Mouse (Mus musculus) embryonic facial prominence, embryonic 13.5 days (tissue): ENCODE data around the gene Arhgap29. TPM values are rescaled to one million over a fixed set of nuclear protein-coding genes. Genes with fewer than 3 reads are reported as not detected.
A peak's percentile ranks its signal among the peaks of the same experiment; 100 is the strongest.

Experiments
- ATAC-seq: fragments of 200-750 bp; cut with Nextera tagmentation; 2 replicates; pipeline ENCODE4 v1.8.0; 2017; ENCODE audit warnings: low read depth; ENCODE audit not compliant: insufficient number of reproducible peaks, insufficient read depth, low FRiP score, low TSS enrichment
- H3K27ac ChIP-seq: fragments of 300-500 bp; sonication (generic); 2 replicates; pipeline ENCODE4 v1.5.1; 2015; ENCODE audit warnings: moderate library complexity, mild to moderate bottlenecking, inconsistent platforms
- H3K27me3 ChIP-seq: fragments of 300-500 bp; sonication (generic); 2 replicates; pipeline ENCODE4 v1.6.1; 2015; ENCODE audit warnings: mild to moderate bottlenecking, inconsistent platforms
- H3K36me3 ChIP-seq: fragments of 300-500 bp; sonication (generic); 2 replicates; pipeline ENCODE4 v1.6.1; 2015; ENCODE audit warnings: mild to moderate bottlenecking, inconsistent platforms
- H3K4me1 ChIP-seq: fragments of 300-500 bp; sonication (generic); 2 replicates; pipeline ENCODE4 v1.6.1; 2015; ENCODE audit warnings: inconsistent platforms
- H3K4me2 ChIP-seq: fragments of 300-500 bp; sonication (generic); 2 replicates; pipeline ENCODE4 v1.6.1; 2015; ENCODE audit warnings: moderate library complexity, mild to moderate bottlenecking, inconsistent platforms
- H3K4me3 ChIP-seq: fragments of 300-500 bp; sonication (generic); 2 replicates; pipeline ENCODE4 v1.5.1; 2015; ENCODE audit warnings: mild to moderate bottlenecking, inconsistent platforms
- H3K9ac ChIP-seq: fragments of 300-500 bp; sonication (generic); 2 replicates; pipeline ENCODE4 v1.6.1; 2015; ENCODE audit warnings: mild to moderate bottlenecking, inconsistent platforms
- H3K9me3 ChIP-seq: fragments of 300-500 bp; sonication (generic); 2 replicates; pipeline ENCODE4 v1.6.1; 2016; ENCODE audit warnings: inconsistent platforms
- WGBS: fragments of 180-500 bp; shearing (Covaris S2); methylation state at CpG from one replicate; pipeline ENCODE4 v1.1.7; 2015; ENCODE audit warnings: mixed read lengths; 5-methylcytosine and 5-hydroxymethylcytosine counted together
- polyA plus RNA-seq: library from polyadenylated mRNA; unstranded; fragments of >200 nt; fragmentation: Nextera tagmentation; extraction: Ambion mirVana; gene quantifications from 2 replicates; pipeline ENCODE4 v1.2.1, GENCODE M21; 2015

The Arhgap29 gene
- polyA plus RNA-seq, 1 experiment from 2014 or later, result 44.2 TPM

GRCm38 (mm10) chr3:122043799-122044547, 91.6 kb downstream of the Arhgap29 start, which contains the start of gene Abca4:
Abca4 (plus strand) TSS chr3:122044443.
- ATAC-seq, result no peak
- Histone ChIP-seq H3K9me3 (no peaks in the 10 kb centered on the region), H3K4me3 (peak within 1 kb of the TSS; percentile 10; the same call in 1 of the 2 replicates), H3K4me2 (peak within 1 kb of the TSS; percentile 47), H3K36me3 (no peaks in the 10 kb centered on the region), H3K9ac (peak within 1 kb of the TSS; percentile 32; the same call in 1 of the 2 replicates), H3K27ac (peak within 1 kb of the TSS; percentile 49; the same call in 1 of the 2 replicates), H3K27me3 (no peaks in the 10 kb centered on the region; the same call in 1 of the 2 replicates), H3K4me1 (peaks cover 62% of the 10 kb centered on the region)
- 12% methylated on average over 26 of the region's 26 CpGs for WGBS

GRCm38 (mm10) chr3:122046187-122046620, 93.9 kb downstream of the Arhgap29 start:
- H3K4me1 ChIP-seq, result peaks cover 70% of the 10 kb centered on the region

GRCm38 (mm10) chr3:122047402-122047801, 95.1 kb downstream of the Arhgap29 start:
- H3K9me3 ChIP-seq, result no peaks in the 10 kb centered on the region
- ATAC-seq, result no peak
- no peaks in the 10 kb centered on the region; the same call in 1 of the 2 replicates for H3K27me3 ChIP-seq
- peak overlapping the region; percentile 92 for H3K27ac ChIP-seq
- WGBS, result 20% methylated on average over 7 of the region's 7 CpGs
- H3K9ac ChIP-seq, result no peak overlapping the region
- H3K4me1 ChIP-seq, result peaks cover 70% of the 10 kb centered on the region
- H3K4me3 ChIP-seq, result no peak overlapping the region
- H3K4me2 ChIP-seq, result peak overlapping the region; percentile 49
- no peaks in the 10 kb centered on the region for H3K36me3 ChIP-seq

More at GRCm38 (mm10) chr3:122046187-122046620, 93.9 kb downstream of the Arhgap29 start:
- H3K27ac ChIP-seq, result peak overlapping the region; percentile 92; the same call in 1 of the 2 replicates
- H3K36me3 ChIP-seq, result no peaks in the 10 kb centered on the region
- H3K9me3 ChIP-seq, result no peaks in the 10 kb centered on the region
- H3K27me3 ChIP-seq, result no peaks in the 10 kb centered on the region; the same call in 1 of the 2 replicates
- H3K4me3 ChIP-seq, result no peak overlapping the region
- no peak for ATAC-seq
- H3K4me2 ChIP-seq, result peak overlapping the region; percentile 2; the same call in 1 of the 2 replicates
- no peak overlapping the region for H3K9ac ChIP-seq
- WGBS, result 10% methylated on average over 10 of the region's 10 CpGs

DNA sequence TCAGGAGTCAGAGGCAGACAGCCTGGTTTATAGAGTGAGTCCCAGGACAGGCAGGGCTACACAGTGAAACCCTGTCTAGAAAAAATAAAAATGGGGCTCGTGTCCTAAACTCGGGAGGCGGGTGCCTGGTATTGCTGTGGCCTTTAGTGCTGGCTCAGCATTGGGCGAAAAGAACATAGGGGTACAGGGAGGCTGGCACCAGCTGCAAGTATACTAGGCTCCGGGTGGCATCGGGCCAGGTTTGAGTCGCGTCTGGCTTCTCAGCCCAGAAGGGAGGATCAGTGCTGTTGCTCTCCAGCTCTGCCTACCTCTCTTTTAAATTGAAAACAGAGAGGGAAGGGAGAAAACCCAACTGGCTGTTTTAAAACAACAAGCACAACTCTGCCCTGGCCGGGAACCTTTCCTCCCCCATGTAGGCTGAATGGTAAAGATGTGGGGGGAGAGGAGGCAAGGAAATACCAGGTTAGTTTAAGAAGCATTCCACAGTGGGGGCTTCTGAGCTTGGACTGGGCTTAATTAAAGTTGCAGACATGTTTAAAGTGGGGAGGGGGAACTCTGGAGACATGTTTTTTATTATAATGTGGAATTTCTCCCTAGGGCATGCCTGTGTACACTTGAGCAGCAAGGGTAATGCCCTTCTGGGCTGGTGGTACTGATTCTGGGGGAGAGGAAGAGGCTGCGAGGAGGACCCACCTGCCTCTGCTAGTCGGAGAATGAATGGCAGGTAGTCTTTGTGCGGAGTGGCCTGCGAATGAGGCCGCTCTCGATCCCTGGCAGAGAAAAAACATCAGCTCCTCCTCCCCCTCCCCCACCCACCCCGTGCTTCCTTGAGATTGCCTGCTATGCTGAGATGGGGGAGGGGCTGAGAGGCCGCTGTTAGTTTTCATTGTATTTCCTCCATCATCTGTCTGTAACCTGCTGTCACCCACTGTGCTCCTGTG, 95.8 kb downstream of the Arhgap29 start:
- peak; percentile 86 for ATAC-seq
- WGBS, result 4% methylated on average over 17 of the region's 17 CpGs
- no peak overlapping the region for H3K4me3 ChIP-seq
- H3K36me3 ChIP-seq, result no peaks in the 10 kb centered on the region
- peak overlapping the region; percentile 92 for H3K27ac ChIP-seq
- H3K4me2 ChIP-seq, result peak overlapping the region; percentile 49
- H3K9ac ChIP-seq, result peak overlapping the region; percentile 44
- no peaks in the 10 kb centered on the region for H3K9me3 ChIP-seq
- peaks cover 63% of the 10 kb centered on the region for H3K4me1 ChIP-seq
- no peaks in the 10 kb centered on the region; the same call in 1 of the 2 replicates for H3K27me3 ChIP-seq

DNA sequence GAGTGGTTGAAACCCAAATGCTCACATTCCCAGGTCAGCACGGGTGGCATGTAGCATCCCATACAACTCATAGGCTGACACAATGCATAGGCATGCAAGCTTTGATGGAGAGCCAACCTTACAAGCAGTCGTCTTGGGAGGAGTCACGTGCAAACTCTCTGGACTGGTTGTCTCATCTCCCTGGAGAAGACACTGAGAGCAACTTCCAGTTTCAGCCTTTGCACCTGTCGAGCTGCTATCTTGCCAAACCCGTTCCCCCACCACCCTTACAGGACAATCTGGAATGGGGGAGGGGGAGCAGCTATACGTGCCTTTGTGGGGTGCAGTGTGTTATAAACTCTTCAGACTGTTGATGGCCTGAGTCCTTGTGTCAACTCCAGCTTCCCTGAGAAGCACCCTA, 96.8 kb downstream of the Arhgap29 start:
- no peaks in the 10 kb centered on the region for H3K9me3 ChIP-seq
- WGBS, result 38% methylated on average over 6 of the region's 6 CpGs
- peak overlapping the region; percentile 92 for H3K27ac ChIP-seq
- peak overlapping the region; percentile 49; the same call in 1 of the 2 replicates for H3K4me2 ChIP-seq
- no peaks in the 10 kb centered on the region; the same call in 1 of the 2 replicates for H3K27me3 ChIP-seq
- H3K9ac ChIP-seq, result no peak overlapping the region
- no peak for ATAC-seq
- peaks cover 63% of the 10 kb centered on the region for H3K4me1 ChIP-seq
- no peak overlapping the region for H3K4me3 ChIP-seq
- no peaks in the 10 kb centered on the region for H3K36me3 ChIP-seq

DNA sequence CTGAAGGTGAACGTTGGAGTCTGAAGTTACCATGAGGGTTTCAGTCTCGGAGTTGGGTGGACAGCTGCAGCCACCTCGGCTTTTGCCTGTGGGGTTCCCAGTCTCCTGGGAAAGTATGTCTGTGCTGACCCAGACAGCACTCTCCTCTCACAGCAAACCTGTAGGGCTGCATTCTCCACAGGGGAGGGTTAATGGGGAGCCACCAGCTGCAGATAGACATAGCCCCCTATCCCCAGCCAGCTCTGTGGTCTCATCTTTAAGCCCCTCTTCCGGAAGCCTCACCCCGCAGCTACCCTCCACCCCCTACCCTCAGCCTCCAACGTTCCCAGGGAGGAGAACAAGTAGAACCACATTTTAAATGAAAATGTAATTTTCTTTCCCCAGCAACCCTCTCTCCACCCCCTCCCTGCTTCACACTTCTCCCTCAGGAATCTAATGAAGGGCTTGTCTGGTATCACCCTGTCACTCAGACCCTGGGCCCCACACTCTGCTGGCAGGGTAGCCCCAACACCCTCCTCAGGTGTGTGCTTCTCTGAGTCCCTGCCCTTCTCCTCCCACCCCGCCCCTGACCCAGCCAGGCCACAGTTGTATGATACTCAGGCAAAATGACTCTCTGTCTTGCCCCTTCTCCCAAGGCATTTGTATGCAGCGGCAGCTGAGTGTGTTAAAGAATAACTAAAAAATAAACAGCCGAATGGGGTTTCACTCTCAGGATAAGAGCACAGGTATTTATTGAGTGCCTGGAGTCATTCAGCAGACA, 106.3 kb downstream of the Arhgap29 start:
- 46% methylated on average over 9 of the region's 9 CpGs for WGBS
- peak; percentile 72; the same call in 1 of the 2 replicates for ATAC-seq
- Histone ChIP-seq H3K27ac (peak overlapping the region; percentile 71), H3K9ac (no peak overlapping the region), H3K4me3 (no peak overlapping the region), H3K4me2 (no peak overlapping the region), H3K9me3 (no peaks in the 10 kb centered on the region), H3K4me1 (peaks cover 24% of the 10 kb centered on the region), H3K27me3 (no peaks in the 10 kb centered on the region), H3K36me3 (no peaks in the 10 kb centered on the region)

DNA sequence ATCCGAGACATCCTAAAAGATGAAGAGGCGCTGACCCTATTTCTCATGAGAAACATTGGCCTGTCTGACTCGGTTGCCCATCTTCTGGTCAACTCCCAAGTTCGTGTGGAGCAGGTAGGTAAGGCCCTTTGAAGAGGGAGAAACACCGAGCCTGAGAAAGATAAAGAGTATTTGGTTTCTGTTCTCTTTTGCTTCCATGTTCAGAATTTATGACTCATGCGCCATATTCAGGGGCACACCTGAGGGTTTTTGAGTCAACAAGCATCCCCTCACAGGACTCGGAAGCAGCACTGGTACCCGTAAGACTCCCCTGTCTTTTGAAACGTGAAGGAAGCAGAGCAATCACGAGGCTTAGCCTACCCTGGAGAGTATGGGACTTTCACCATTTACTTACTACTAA, 110.2 kb downstream of the Arhgap29 start:
- H3K4me1 ChIP-seq, result peaks cover 9% of the 10 kb centered on the region
- no peak overlapping the region for H3K4me2 ChIP-seq
- H3K4me3 ChIP-seq, result no peak overlapping the region
- 86% methylated on average over 10 of the region's 10 CpGs for WGBS
- H3K9me3 ChIP-seq, result no peaks in the 10 kb centered on the region
- H3K27me3 ChIP-seq, result no peaks in the 10 kb centered on the region
- no peak for ATAC-seq
- no peak overlapping the region for H3K9ac ChIP-seq
- no peaks in the 10 kb centered on the region for H3K36me3 ChIP-seq
- no peak overlapping the region for H3K27ac ChIP-seq

DNA sequence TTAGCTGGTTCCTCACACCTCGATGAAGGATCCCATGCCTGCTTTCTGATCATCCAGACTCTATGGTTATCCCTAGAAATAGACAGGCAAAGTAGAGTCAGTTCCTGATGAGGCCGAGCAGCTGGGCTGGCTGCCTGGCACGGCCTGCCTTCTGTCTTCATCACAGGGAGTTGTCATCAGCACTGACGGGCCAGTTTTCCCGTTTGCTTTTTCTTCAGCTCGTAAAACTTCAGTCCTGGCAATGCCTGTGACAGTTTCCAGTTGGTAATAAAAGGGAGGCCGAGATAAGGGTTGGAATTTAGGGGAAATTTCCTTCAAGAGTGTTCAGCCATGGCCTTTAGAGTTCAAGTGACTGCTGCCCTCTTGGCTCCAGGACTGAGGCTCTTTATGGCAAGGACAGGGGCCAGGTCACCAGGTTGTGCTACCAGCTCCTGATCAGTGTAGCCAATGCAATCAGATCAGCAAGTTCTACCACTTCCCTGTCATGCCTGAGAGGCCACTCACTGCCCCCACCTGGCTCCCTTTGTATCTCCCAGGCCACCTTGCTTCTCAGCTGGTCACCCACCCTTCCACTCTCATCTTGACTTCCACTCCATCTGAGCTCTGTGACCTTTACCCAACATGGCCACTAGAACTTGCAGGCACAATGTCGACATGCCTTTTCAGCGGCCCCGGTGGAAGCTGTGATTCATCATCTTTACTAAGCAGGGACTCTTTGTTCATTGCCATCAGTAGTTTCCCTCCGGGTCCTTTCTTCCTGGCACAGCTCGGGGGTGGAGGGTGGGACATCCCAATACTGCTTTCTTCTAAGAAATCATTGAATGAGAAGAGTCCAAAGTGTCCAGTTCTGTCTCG, 112.4 kb downstream of the Arhgap29 start:
- Histone ChIP-seq H3K36me3 (no peaks in the 10 kb centered on the region), H3K4me3 (no peak overlapping the region), H3K9ac (no peak overlapping the region), H3K27ac (no peak overlapping the region), H3K4me2 (no peak overlapping the region), H3K27me3 (no peaks in the 10 kb centered on the region), H3K4me1 (no peaks in the 10 kb centered on the region), H3K9me3 (no peaks in the 10 kb centered on the region)
- ATAC-seq, result no peak
- WGBS, result 84% methylated on average over 13 of the region's 13 CpGs
